Mouse (Mus musculus) ZHBTc4 (cell line): Measurements from ENCODE around the gene Polr2b.

Experiments
- DNase-seq: peaks from one replicate; pipeline ENCODE4 v3.0.0-alpha.2; 2011; ENCODE audit warnings: low read depth, low spot score

Gene Polr2b

GRCm38 (mm10) chr5:77292803-77293522 is 17.0 kb upstream of the Polr2b start:
- no peak for DNase-seq

- DNase-seq = no peak
These were observed 10.5 kb upstream of the Polr2b start for GRCm38 (mm10) chr5:77299486-77299885.

GRCm38 (mm10) chr5:77301296-77301903 is 8.5 kb upstream of the Polr2b start:
- no peak for DNase-seq

- DNase-seq = no peak
These were observed 2.0 kb upstream of the Polr2b start for GRCm38 (mm10) chr5:77307821-77308553.

GRCm38 (mm10) chr5:77309051-77309906 is 668 bp upstream of the Polr2b start:
- peak; percentile 61 for DNase-seq

GRCm38 (mm10) chr5:77314206-77314605 is 4.3 kb downstream of the Polr2b start:
- peak; percentile 63 for DNase-seq

GRCm38 (mm10) chr5:77314986-77315385 is 5.0 kb downstream of the Polr2b start:
- no peak for DNase-seq

DNA sequence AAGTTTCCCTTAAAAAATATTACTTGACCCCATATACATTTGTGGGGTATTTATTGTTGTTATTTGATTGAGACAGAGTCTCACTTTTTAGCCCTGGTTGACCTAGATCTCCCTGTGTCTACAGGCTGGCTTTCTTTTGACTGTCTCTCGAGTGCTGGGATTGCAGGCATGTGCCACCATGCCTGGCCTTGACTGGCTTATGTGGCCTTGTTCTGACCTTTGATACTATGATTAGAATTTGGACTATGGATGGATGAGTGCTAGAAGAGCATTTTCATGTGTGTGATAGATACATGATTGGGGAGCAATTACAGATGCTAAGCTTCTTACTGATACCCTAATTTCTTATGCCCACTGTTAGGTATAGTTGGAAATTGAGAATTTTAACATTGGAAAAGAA is 15.0 kb downstream of the Polr2b start:
- no peak for DNase-seq

DNA sequence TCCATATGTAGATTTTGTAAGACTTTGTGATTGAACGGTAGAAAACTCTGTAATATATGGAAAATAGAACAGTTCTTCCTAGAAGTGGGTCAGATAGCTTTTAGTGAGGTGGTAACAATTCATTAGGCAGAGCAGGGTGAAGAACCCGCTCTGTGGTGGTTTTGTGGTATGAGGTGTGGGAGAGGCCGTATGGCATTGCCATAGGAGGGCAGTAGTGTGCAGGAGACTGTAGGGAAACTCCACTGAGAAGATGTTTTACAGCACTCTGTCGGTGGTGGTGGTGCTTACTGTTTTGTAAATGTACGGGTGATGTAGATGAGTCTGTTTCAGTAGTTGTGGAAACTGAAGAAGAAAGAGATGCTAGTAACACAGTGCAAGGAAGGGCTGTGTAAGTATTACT is 20.2 kb downstream of the Polr2b start:
- peak; percentile 51 for DNase-seq

DNA sequence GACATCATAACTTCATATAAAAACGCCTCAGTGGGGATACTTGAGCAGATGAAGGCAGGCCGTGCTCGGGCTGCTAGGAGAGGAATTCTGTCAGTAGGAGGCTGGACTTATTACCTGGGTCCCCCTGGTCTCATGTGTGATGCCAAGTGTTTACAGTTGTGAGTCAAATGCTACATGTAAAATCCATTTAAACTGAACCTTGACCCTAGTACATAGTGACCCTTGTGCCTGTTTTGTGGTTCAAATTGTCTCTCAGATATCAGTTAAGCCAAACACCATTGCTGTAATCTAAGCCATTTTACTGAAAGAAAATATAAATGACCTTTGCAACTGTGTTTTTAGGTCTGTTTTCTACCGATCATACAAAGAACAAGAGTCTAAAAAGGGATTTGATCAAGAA is 30.1 kb downstream of the Polr2b start:
- DNase-seq = no peak

DNA sequence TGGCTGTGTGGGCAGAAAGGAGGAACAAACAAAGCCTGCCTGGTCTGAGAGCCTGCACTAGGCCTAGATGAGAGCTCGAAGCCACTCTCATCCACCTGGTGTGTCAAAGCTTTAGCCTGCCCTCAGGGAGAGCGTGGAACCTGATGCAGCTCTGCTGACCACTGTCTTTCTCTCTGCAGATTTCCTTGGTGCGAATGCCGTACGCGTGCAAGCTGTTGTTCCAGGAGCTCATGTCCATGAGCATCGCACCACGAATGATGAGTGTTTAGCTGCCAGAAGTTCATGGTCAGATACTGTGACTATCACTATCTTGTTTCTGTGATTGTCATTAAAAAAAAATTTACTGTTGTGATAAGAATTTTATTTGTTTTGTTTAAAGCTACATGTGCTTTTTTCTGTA is 39.0 kb downstream of the Polr2b start:
- no peak for DNase-seq

- DNase-seq = peak; percentile 87
These were observed 40.2 kb downstream of the Polr2b start for GRCm38 (mm10) chr5:77349971-77350658.

GRCm38 (mm10) chr5:77351691-77352090 is 41.7 kb downstream of the Polr2b start:
- DNase-seq = no peak

- DNase-seq = peak; percentile 87
These were observed 44.4 kb downstream of the Polr2b start for GRCm38 (mm10) chr5:77354361-77354787.

DNA sequence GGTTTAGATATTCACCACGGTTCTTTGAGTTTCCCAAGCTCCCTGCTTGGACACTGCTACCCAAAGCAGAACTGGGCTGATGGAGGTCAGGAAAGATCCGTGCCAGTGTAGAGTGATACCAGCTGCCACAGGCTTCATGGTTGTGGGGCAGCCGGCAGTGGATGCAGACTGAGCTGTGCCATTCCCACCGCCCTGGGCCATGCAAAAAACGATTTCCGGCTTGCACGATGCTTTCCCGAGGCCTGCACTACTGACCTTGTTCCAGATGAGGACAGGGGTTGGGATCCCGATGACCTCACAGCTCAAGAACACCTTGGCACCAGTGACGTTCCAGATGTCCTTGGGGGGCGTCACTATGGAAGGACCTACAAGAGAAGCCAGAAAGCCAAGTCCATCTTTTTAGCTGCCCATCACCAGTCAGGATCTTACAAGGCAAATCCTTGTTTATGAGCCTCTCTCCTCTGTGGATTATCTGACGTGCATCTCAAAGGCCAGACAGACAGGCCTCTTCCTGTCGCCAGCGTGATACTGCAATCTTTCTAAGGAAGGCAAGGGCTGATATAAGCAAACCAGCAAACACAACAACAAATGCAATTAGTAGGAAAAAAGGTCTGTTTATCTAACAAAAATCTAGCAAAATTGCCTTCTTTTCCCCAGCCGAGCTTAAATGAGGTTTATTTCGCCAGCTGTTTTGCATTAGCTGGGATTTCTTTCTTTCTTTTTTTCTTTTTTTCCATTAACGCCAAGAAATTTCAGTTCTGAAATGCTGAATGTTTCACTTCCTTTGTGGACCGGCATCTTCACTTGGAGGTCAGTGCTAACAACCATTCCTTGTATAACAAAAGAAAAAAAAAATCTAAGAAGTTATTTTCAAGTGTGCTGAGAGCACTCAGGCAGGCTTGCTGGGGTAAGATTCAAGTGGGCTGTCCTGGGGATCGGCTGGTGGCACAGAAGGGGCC is 45.6 kb downstream of the Polr2b start:
- no peak for DNase-seq

GRCm38 (mm10) chr5:77357405-77358149 is 47.6 kb downstream of the Polr2b start:
- DNase-seq = peak; percentile 71

DNA sequence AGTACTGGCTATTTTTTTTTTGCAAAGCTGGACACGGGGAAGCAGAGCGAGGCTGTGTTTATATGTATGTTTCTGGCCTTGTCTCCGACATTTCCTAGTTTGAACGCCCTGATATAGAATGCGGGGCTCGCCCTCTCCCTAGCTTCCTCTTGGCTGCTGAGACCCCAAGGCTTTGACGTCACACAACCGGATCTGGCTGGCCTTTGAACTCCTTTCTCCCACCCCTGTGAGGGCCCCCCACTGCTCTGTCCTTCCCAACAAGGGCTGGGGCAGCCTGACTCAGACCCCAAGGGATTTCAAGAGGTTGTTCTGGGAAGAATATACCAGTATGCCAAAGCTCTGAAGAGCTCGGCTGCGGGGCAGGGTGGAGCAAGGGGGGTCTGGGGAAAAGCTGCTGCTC is 48.4 kb downstream of the Polr2b start:
- DNase-seq = peak; percentile 43

- peak; percentile 50 for DNase-seq
These were observed 50.0 kb downstream of the Polr2b start for GRCm38 (mm10) chr5:77359971-77360370.

- no peak for DNase-seq
These were observed 51.1 kb downstream of the Polr2b start for GRCm38 (mm10) chr5:77361006-77361405.
